Mouse (Mus musculus) kidney, embryonic 15.5 days (tissue): ENCODE measurements at regions not wholly inside any gene's neighbourhood (a gene's known extent, or its start where the extent isn't known, plus 50 kb on each side); places are given as distances from the start of the nearest gene placed in this dataset.

Source experiments
- ATAC-seq: fragments of 200-750 bp; cut with Nextera tagmentation; replicated peaks from 2 replicates; pipeline ENCODE4 v1.8.0; 2017; ENCODE audit warnings: moderate TSS enrichment; ENCODE audit not compliant: low FRiP score
- H3K27ac ChIP-seq: fragments of 300-500 bp; sonication (generic); 2 replicates; pipeline ENCODE4 v1.5.1; 2015; ENCODE audit warnings: mild to moderate bottlenecking, inconsistent platforms
- H3K27me3 ChIP-seq: fragments of 300-500 bp; sonication (generic); 2 replicates; pipeline ENCODE4 v1.6.1; 2015; ENCODE audit warnings: inconsistent platforms
- H3K36me3 ChIP-seq: fragments of 300-500 bp; sonication (generic); 2 replicates; pipeline ENCODE4 v1.6.1; 2015; ENCODE audit warnings: inconsistent platforms
- H3K4me1 ChIP-seq: fragments of 300-500 bp; sonication (generic); 2 replicates; pipeline ENCODE4 v1.6.1; 2015; ENCODE audit warnings: inconsistent platforms
- H3K4me2 ChIP-seq: fragments of 300-500 bp; sonication (generic); 2 replicates; pipeline ENCODE4 v1.6.1; 2015; ENCODE audit warnings: moderate library complexity, mild to moderate bottlenecking, inconsistent platforms
- H3K4me3 ChIP-seq: fragments of 300-500 bp; sonication (generic); replicated peaks from 2 replicates; pipeline ENCODE4 v1.5.1; 2015; ENCODE audit warnings: mild to moderate bottlenecking, inconsistent platforms
- H3K9ac ChIP-seq: fragments of 300-500 bp; sonication (generic); 2 replicates; pipeline ENCODE4 v1.6.1; 2015; ENCODE audit warnings: mild to moderate bottlenecking, inconsistent platforms
- H3K9me3 ChIP-seq: fragments of 300-500 bp; sonication (generic); replicated peaks from 2 replicates; pipeline ENCODE4 v1.6.1; 2016; ENCODE audit warnings: inconsistent platforms
- WGBS: fragments of 180-500 bp; shearing (Covaris S2); methylation state at CpG from one replicate; pipeline ENCODE4 v1.1.7; 2015; ENCODE audit warnings: mixed read lengths; 5-methylcytosine and 5-hydroxymethylcytosine counted together

DNA sequence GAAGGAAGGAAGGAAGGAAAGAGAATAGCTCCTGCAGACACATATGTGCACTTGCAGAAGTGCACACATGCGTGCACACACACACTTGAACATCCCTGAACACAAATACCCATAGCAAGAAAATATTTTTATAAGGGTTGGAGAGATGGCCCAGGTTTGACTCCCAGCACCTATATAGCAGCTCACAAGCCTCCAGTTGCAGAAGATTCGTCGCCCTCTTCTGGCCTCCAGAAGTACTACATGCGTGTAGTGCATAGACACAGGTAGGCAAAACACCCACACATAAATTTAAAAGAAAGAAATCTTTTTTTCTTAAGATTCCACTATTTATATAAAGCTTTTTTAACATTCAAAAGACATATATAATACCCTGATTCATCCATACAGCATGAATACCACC is 111.8 kb upstream of the Agap1 start:
- Histone ChIP-seq H3K36me3 (no peaks in the 10 kb centered on the region), H3K9ac (no peak overlapping the region), H3K27me3 (no peaks in the 10 kb centered on the region), H3K27ac (no peak overlapping the region), H3K4me1 (no peaks in the 10 kb centered on the region), H3K4me3 (no peak overlapping the region), H3K4me2 (no peak overlapping the region), H3K9me3 (no peaks in the 10 kb centered on the region)
- 53% methylated on average over 4 of the region's 4 CpGs for WGBS
- ATAC-seq, result no peak

DNA sequence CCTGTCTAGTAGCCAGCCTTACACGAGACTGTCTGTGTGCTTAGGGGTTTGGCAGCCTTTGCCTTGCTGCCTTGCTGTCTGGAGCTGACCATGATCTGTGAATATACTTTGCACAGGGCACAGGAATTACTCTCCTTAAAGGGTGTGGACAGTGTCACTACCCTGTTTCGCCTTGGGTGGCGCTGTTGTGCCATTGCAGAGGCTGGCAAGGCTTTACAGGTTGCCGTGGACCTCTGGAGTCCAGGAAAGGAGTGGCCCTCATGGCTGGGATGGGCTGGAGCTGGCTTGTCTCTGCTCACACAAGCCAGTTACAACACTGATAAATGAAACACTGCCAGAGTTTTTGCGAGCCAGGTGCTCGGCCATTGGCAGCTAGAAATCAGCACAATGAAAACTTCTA is 110.1 kb upstream of the Agap1 start:
- Histone ChIP-seq H3K36me3 (no peaks in the 10 kb centered on the region), H3K9ac (no peak overlapping the region), H3K9me3 (no peaks in the 10 kb centered on the region), H3K27ac (no peak overlapping the region), H3K4me1 (no peaks in the 10 kb centered on the region), H3K4me3 (no peak overlapping the region), H3K27me3 (no peaks in the 10 kb centered on the region), H3K4me2 (no peak overlapping the region)
- 39% methylated on average over 6 of the region's 6 CpGs for WGBS
- no peak for ATAC-seq

DNA sequence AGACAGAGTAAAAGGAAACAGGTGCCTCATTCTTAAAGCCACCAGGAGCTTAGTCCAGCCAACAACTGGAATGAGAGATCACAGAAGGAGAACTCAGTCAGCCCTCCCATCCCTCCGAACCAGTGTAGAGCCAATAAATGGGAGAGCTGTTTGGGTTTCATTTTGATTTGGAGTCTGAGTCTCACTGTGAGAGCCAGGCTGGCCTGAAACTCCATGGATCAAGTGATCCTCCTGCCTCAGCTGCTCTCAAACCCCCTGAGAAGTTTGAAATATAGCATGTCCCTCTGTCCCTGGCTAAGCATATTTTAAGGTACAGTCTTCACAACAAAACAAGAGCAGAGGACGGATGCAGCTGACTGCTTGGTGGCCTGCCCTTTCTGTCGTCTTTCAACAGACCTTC is 107.3 kb upstream of the Agap1 start:
- H3K27ac ChIP-seq, result no peak overlapping the region
- H3K9me3 ChIP-seq, result no peaks in the 10 kb centered on the region
- H3K27me3 ChIP-seq, result no peaks in the 10 kb centered on the region
- no peak overlapping the region for H3K9ac ChIP-seq
- ATAC-seq, result no peak
- WGBS, result 39% methylated on average over 3 of the region's 3 CpGs
- H3K4me3 ChIP-seq, result no peak overlapping the region
- H3K4me2 ChIP-seq, result no peak overlapping the region
- H3K4me1 ChIP-seq, result no peaks in the 10 kb centered on the region
- no peaks in the 10 kb centered on the region for H3K36me3 ChIP-seq

- H3K4me3 ChIP-seq, result no peak overlapping the region
- no peaks in the 10 kb centered on the region for H3K9me3 ChIP-seq
- no peaks in the 10 kb centered on the region for H3K36me3 ChIP-seq
- peak; percentile 73 for ATAC-seq
- 0 out of 2 replicates have a peak, but pooled peaks cover 3% of the 10 kb centered on the region for H3K27me3 ChIP-seq
- H3K4me1 ChIP-seq, result peaks cover 9% of the 10 kb centered on the region; the same call in 1 of the 2 replicates
- no peak overlapping the region for H3K4me2 ChIP-seq
- no peak overlapping the region for H3K9ac ChIP-seq
- 47% methylated on average over 4 of the region's 4 CpGs for WGBS
- peak overlapping the region; percentile 35; the same call in 1 of the 2 replicates for H3K27ac ChIP-seq
These were observed 101.7 kb upstream of the Agap1 start for GRCm38 (mm10) chr1:89352936-89353335.

- WGBS, result 67% methylated on average over 3 of the region's 3 CpGs
- Histone ChIP-seq H3K9ac (no peak overlapping the region), H3K4me2 (no peak overlapping the region), H3K36me3 (no peaks in the 10 kb centered on the region), H3K4me1 (0 out of 2 replicates have a peak, but pooled peaks cover 13% of the 10 kb centered on the region), H3K27ac (no peak overlapping the region), H3K4me3 (no peak overlapping the region), H3K9me3 (no peaks in the 10 kb centered on the region), H3K27me3 (0 out of 2 replicates have a peak, but pooled peaks cover 5% of the 10 kb centered on the region)
- ATAC-seq, result no peak
These were observed 95.3 kb upstream of the Agap1 start for GRCm38 (mm10) chr1:89359257-89359656.

- peak; percentile 90 for ATAC-seq
- 43% methylated on average over 12 of the region's 12 CpGs for WGBS
- Histone ChIP-seq H3K27ac (0 out of 2 replicates have a peak overlapping the region, but pooled peaks have one; percentile 33), H3K27me3 (no peaks in the 10 kb centered on the region; the same call in 1 of the 2 replicates), H3K4me3 (no peak overlapping the region), H3K4me1 (peaks cover 14% of the 10 kb centered on the region), H3K9ac (no peak overlapping the region), H3K36me3 (no peaks in the 10 kb centered on the region), H3K4me2 (no peak overlapping the region), H3K9me3 (no peaks in the 10 kb centered on the region)
These were observed 89.9 kb upstream of the Agap1 start for GRCm38 (mm10) chr1:89364547-89365305.

DNA sequence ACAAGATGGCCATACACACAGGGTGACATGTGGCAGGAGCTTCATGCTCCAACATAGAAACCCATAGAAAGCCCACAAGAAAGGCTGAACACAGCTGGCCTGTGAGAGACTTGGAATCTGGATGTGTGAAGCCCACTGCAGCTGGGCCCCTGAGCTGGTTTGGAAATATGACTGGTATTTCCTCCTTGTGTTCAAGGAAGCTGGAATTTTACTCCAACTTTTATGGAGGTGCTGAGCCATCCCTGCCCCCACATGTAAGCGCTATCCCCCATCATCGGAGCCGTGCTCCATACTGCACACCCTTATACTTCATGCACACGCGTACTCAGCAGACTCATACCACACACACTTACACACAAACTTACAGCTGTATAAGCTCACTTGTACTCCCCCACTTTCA is 87.7 kb upstream of the Agap1 start:
- WGBS, result 75% methylated on average over 5 of the region's 5 CpGs
- ATAC-seq, result peak; percentile 24; the same call in 1 of the 2 replicates
- Histone ChIP-seq H3K4me2 (no peak overlapping the region), H3K4me1 (peaks cover 14% of the 10 kb centered on the region), H3K27me3 (no peaks in the 10 kb centered on the region; the same call in 1 of the 2 replicates), H3K4me3 (no peak overlapping the region), H3K27ac (no peak overlapping the region), H3K36me3 (no peaks in the 10 kb centered on the region), H3K9ac (no peak overlapping the region), H3K9me3 (no peaks in the 10 kb centered on the region)

GRCm38 (mm10) chr1:89373806-89374205 is 80.8 kb upstream of the Agap1 start:
- H3K4me3 ChIP-seq, result no peak overlapping the region
- no peaks in the 10 kb centered on the region for H3K36me3 ChIP-seq
- H3K9me3 ChIP-seq, result no peaks in the 10 kb centered on the region
- no peak overlapping the region for H3K4me2 ChIP-seq
- ATAC-seq, result no peak
- H3K27ac ChIP-seq, result no peak overlapping the region
- no peak overlapping the region for H3K9ac ChIP-seq
- H3K4me1 ChIP-seq, result no peaks in the 10 kb centered on the region
- no peaks in the 10 kb centered on the region; the same call in 1 of the 2 replicates for H3K27me3 ChIP-seq

GRCm38 (mm10) chr1:89374271-89374670 is 80.3 kb upstream of the Agap1 start:
- WGBS, result 91% methylated on average over 2 of the region's 2 CpGs
- H3K27me3 ChIP-seq, result no peaks in the 10 kb centered on the region; the same call in 1 of the 2 replicates

DNA sequence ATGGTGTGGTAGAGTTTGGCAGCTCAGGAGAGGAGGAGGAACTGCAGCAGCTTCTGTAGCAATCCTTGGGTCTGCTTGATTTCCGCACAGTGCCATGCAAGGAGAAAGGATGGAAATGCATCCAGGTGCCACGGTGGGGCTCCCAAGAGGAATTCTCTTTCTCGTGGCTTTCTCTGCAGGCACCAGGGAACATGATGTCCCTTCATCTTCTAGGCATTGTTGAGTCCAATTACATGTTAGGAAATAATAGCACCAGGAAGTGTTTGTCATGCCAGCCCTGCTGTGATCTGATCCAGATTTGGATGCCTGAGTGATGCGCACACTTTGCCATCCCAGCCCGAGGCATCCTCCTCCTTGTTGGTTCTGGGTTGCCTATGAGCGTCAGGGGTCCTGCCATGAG is 72.6 kb upstream of the Agap1 start:
- H3K4me2 ChIP-seq, result no peak overlapping the region
- no peak overlapping the region for H3K4me3 ChIP-seq
- H3K36me3 ChIP-seq, result no peaks in the 10 kb centered on the region
- ATAC-seq, result no peak
- H3K27me3 ChIP-seq, result no peaks in the 10 kb centered on the region
- 81% methylated on average over 6 of the region's 6 CpGs for WGBS
- no peak overlapping the region for H3K9ac ChIP-seq
- no peaks in the 10 kb centered on the region for H3K4me1 ChIP-seq
- H3K27ac ChIP-seq, result no peak overlapping the region
- no peaks in the 10 kb centered on the region for H3K9me3 ChIP-seq

More at GRCm38 (mm10) chr1:89374271-89374670, 80.3 kb upstream of the Agap1 start:
- no peak for ATAC-seq
- no peak overlapping the region for H3K27ac ChIP-seq
- no peak overlapping the region for H3K9ac ChIP-seq
- H3K4me1 ChIP-seq, result no peaks in the 10 kb centered on the region
- H3K4me3 ChIP-seq, result no peak overlapping the region
- no peaks in the 10 kb centered on the region for H3K36me3 ChIP-seq
- no peak overlapping the region for H3K4me2 ChIP-seq
- no peaks in the 10 kb centered on the region for H3K9me3 ChIP-seq

- Histone ChIP-seq H3K27me3 (no peaks in the 10 kb centered on the region), H3K4me3 (no peak overlapping the region), H3K9me3 (no peaks in the 10 kb centered on the region), H3K27ac (no peak overlapping the region), H3K4me2 (no peak overlapping the region), H3K36me3 (no peaks in the 10 kb centered on the region), H3K4me1 (no peaks in the 10 kb centered on the region), H3K9ac (no peak overlapping the region)
- 73% methylated on average over 6 of the region's 6 CpGs for WGBS
- no peak for ATAC-seq
These were observed 69.5 kb upstream of the Agap1 start for GRCm38 (mm10) chr1:89385111-89385510.

- no peak overlapping the region for H3K9ac ChIP-seq
- no peaks in the 10 kb centered on the region for H3K9me3 ChIP-seq
- ATAC-seq, result no peak
- no peaks in the 10 kb centered on the region for H3K27me3 ChIP-seq
- H3K4me3 ChIP-seq, result no peak overlapping the region
- H3K4me2 ChIP-seq, result no peak overlapping the region
- H3K4me1 ChIP-seq, result no peaks in the 10 kb centered on the region
- WGBS, result 78% methylated on average over 4 of the region's 4 CpGs
- H3K27ac ChIP-seq, result no peak overlapping the region
- H3K36me3 ChIP-seq, result no peaks in the 10 kb centered on the region
These were observed 61.9 kb upstream of the Agap1 start for GRCm38 (mm10) chr1:89392711-89393110.

DNA sequence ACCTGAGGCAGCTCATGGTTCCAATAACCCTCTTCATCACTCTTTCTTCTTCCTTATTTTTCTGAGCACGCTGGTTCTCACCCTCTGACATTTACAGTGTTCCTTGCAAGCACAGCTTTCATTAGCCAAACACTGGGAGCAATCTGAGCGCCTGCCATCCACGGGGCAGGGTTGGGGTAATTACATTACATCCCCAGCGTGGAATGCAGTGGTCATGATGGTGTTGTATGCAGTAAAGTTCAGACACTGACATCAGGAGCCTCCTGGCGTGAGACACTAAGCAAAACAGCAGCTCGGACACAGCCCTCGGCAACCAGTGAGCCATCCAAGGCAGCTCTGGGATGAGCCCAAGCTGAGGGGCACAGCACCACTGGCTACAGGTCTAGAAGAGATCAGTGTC is 60.1 kb upstream of the Agap1 start:
- no peak overlapping the region for H3K4me3 ChIP-seq
- H3K9ac ChIP-seq, result no peak overlapping the region
- H3K4me2 ChIP-seq, result no peak overlapping the region
- H3K27me3 ChIP-seq, result no peaks in the 10 kb centered on the region
- no peaks in the 10 kb centered on the region for H3K4me1 ChIP-seq
- no peaks in the 10 kb centered on the region for H3K36me3 ChIP-seq
- 38% methylated on average over 7 of the region's 7 CpGs for WGBS
- H3K27ac ChIP-seq, result no peak overlapping the region
- no peak for ATAC-seq
- no peaks in the 10 kb centered on the region for H3K9me3 ChIP-seq
